Mouse (Mus musculus): ENCODE data around the gene Tmprss6.

- TF ChIP-seq CTCF (IDR thresholded peaks at IDR 0.05; ENCODE audit: borderline replicate concordance, extremely low read depth, insufficient read depth, insufficient read length), result no peak
- no peak for TF ChIP-seq POLR2A (IDR thresholded peaks at IDR 0.05; ENCODE audit: borderline replicate concordance, extremely low read depth, insufficient read depth, insufficient read length, poor library complexity, severe bottlenecking)
Measured at GRCm38 (mm10) chr15:78480991-78481390, 12.6 kb upstream of the Tmprss6 start.

Data from brain, embryonic 14.5 days (tissue).